Mouse (Mus musculus) liver, postnatal 0 days (tissue): ENCODE measurements around the gene Cpeb3. TPM values are rescaled to one million over a fixed set of nuclear protein-coding genes. Genes with fewer than 3 reads are reported as not detected.
A peak's percentile ranks its signal among the peaks of the same experiment; 100 is the strongest.

ENCODE experiments used
- ATAC-seq: fragments of 200-750 bp; cut with Nextera tagmentation; 2 replicates; pipeline ENCODE4 v1.8.0; 2017; ENCODE audit warnings: mild to moderate bottlenecking, moderate library complexity
- DNase-seq: peaks from one replicate; pipeline ENCODE4 v3.0.0-alpha.2; 2016
- H3K27ac ChIP-seq: fragments of 300-500 bp; sonication (generic); 2 replicates; pipeline ENCODE4 v1.5.1; 2014; ENCODE audit warnings: antibody characterized with exemption, moderate library complexity, mild to moderate bottlenecking, low read depth
- H3K27me3 ChIP-seq: fragments of 300-500 bp; sonication (generic); 2 replicates; pipeline ENCODE4 v1.6.1; 2014; ENCODE audit warnings: low read length, control low read depth, mixed read lengths; ENCODE audit not compliant: insufficient read depth
- H3K36me3 ChIP-seq: fragments of 300-500 bp; sonication (generic); replicated peaks from 2 replicates; pipeline ENCODE4 v1.6.1; 2014; ENCODE audit warnings: mild to moderate bottlenecking, control low read depth, low read length, moderate library complexity, mixed read lengths; ENCODE audit not compliant: insufficient read depth
- H3K4me1 ChIP-seq: fragments of 300-500 bp; sonication (generic); 2 replicates; pipeline ENCODE4 v1.6.1; 2014; ENCODE audit warnings: antibody characterized with exemption, mild to moderate bottlenecking, control low read depth; ENCODE audit not compliant: insufficient read depth
- H3K4me2 ChIP-seq: fragments of 300-500 bp; sonication (generic); 2 replicates; pipeline ENCODE4 v1.6.1; 2014; ENCODE audit warnings: low read depth, mild to moderate bottlenecking, low read length, moderate library complexity, mixed read lengths
- H3K4me3 ChIP-seq: fragments of 300-500 bp; sonication (generic); 2 replicates; pipeline ENCODE4 v1.5.1; 2014; ENCODE audit warnings: low read depth, low read length
- H3K9ac ChIP-seq: fragments of 300-500 bp; sonication (generic); replicated peaks from 2 replicates; pipeline ENCODE4 v1.6.1; 2014; ENCODE audit warnings: mild to moderate bottlenecking, moderate library complexity
- H3K9me3 ChIP-seq: fragments of 300-500 bp; sonication (generic); 2 replicates; pipeline ENCODE4 v1.6.1; 2016; ENCODE audit warnings: mild to moderate bottlenecking, control low read depth, low read length, mixed read lengths
- CTCF ChIP-seq: sonication (generic); IDR thresholded peaks from 2 replicates; pipeline ENCODE4 v1.5.1; 2016; ENCODE audit warnings: antibody characterized with exemption, low read depth
- EP300 ChIP-seq: IDR thresholded peaks from 2 replicates; pipeline ENCODE4 v1.6.1; 2016; ENCODE audit warnings: antibody characterized with exemption, low read depth, mild to moderate bottlenecking
- WGBS: fragments of 180-500 bp; shearing (Covaris S2); extraction: QIAGEN DNeasy Blood & Tissue Kit; methylation state at CpG from one replicate; pipeline ENCODE4 v1.1.7; 2014; ENCODE audit not compliant: insufficient replicate concordance; 5-methylcytosine and 5-hydroxymethylcytosine counted together
- polyA plus RNA-seq: library from polyadenylated mRNA; unstranded; fragments of >200 nt; fragmentation: Nextera tagmentation; extraction: Ambion mirVana; gene quantifications from 2 replicates; pipeline ENCODE4 v1.2.1, GENCODE M21; 2015

Cpeb3 gene
- polyA plus RNA-seq, 1 experiment from 2014 or later, result 2.1 TPM

DNA sequence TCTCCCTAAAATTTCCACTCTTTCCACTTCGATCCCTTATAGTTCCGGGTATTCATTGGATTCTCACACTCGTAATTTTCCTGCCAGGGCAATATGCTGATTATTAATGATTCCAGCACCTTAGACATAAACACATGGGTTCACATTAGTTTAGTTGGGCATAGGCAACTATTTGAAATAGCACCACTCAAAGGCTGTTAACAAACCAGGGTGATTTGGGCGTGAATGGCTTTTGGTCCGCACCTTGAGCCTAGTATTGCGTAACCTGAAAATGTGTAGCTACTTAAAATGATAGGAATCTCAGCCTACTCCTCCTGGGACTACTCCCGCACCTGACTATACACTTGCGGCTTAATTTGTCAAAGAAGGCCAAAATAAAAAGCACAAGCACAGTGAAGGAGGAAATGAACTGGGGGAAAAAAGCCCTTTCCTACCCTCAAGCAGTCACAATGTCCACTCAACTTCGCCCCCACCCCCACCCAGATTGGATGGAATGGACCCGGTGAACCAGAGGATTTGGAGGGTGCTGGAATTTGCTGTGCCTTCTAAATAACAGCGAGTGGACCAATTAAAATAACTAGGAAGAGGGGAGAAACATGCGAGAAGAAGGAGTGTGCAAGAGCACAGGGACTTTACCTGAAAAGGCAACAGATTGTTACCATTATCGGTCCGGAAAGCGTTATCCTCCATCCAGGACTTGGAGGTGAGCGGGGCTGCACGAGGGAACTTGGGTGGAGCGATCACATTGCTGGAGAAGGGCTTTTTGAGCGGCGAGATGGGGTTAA, 34.9 kb downstream of the Cpeb3 start:
- peak overlapping the region; percentile 79 for H3K9ac ChIP-seq
- H3K27ac ChIP-seq, result peak overlapping the region; percentile 90
- no peak for DNase-seq
- no peaks in the 10 kb centered on the region for H3K9me3 ChIP-seq
- H3K4me2 ChIP-seq, result peak overlapping the region; percentile 99
- peak overlapping the region; percentile 79 for H3K4me3 ChIP-seq
- no peaks in the 10 kb centered on the region for H3K36me3 ChIP-seq
- peaks cover 28% of the 10 kb centered on the region for H3K4me1 ChIP-seq
- 30% methylated on average over 20 of the region's 20 CpGs for WGBS
- peaks cover 32% of the 10 kb centered on the region for H3K27me3 ChIP-seq
- no peak for TF ChIP-seq EP300
- TF ChIP-seq CTCF, result no peak
- ATAC-seq, result peak; percentile 22; the same call in 1 of the 2 replicates

DNA sequence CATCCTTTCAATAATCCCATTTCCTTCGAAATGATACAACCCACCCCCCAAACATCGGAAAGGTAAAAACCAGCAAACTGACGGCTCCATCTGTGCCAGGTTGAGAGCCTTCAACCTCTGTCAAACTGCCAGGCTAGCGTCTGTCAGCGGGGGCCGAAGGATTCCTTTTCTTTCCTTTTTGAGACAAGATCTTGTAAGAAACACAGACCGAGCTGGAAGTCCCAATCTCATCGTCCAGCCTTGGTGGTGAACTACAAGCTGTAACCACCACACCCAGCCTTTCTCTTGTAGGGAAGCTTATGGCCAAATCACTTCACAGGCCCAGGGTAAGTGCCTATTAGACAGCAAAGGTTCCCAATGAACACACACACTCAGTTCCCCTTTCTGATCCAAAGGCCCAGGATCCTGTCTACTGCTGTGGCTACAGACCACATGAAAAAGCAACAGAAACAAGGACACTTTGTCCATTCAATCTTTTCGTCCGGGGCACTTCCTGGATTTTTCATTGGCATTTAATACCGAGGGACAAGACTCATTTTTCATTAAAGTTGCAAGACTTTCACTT, 35.8 kb downstream of the Cpeb3 start:
- H3K27me3 ChIP-seq, result peaks cover 32% of the 10 kb centered on the region
- no peak for DNase-seq
- TF ChIP-seq EP300 (no peak), CTCF (no peak)
- 0 out of 2 replicates have a peak overlapping the region, but pooled peaks have one; percentile 79 for H3K4me3 ChIP-seq
- WGBS, result 74% methylated on average over 11 of the region's 11 CpGs
- H3K9ac ChIP-seq, result no peak overlapping the region
- peak overlapping the region; percentile 90 for H3K27ac ChIP-seq
- ATAC-seq, result no peak
- H3K36me3 ChIP-seq, result no peaks in the 10 kb centered on the region
- peaks cover 22% of the 10 kb centered on the region for H3K4me1 ChIP-seq
- no peaks in the 10 kb centered on the region for H3K9me3 ChIP-seq
- peak overlapping the region; percentile 99 for H3K4me2 ChIP-seq

DNA sequence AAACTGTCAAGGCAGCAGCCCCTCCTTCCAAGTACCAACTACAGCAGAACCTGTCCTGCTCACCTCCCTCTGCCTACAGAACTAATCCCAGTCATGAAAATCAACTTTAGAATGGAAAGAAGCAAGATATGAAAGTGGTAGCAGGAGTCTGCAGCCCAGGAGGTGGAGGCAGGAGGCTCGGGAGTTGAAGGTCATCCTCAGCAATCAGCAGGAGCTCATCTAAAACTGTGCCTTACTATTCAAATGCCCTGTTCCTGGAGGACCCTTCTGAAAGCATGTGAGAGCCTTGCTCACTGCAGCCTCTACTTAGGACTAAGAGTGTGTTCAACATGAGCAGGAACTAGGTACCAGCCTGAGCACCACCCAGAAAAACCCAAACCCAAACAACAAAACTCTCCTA, 36.3 kb downstream of the Cpeb3 start:
- no peak for DNase-seq
- 70% methylated on average over 1 of the region's 1 CpGs for WGBS
- no peak overlapping the region for H3K4me3 ChIP-seq
- TF ChIP-seq CTCF, result no peak
- TF ChIP-seq EP300, result no peak
- peaks cover 22% of the 10 kb centered on the region for H3K4me1 ChIP-seq
- H3K27me3 ChIP-seq, result peaks cover 31% of the 10 kb centered on the region
- H3K9ac ChIP-seq, result no peak overlapping the region; the same call in 1 of the 2 replicates
- no peaks in the 10 kb centered on the region for H3K36me3 ChIP-seq
- no peaks in the 10 kb centered on the region for H3K9me3 ChIP-seq
- 0 out of 2 replicates have a peak overlapping the region, but pooled peaks have one; percentile 29 for H3K27ac ChIP-seq
- H3K4me2 ChIP-seq, result peak overlapping the region; percentile 99; the same call in 1 of the 2 replicates
- ATAC-seq, result no peak

DNA sequence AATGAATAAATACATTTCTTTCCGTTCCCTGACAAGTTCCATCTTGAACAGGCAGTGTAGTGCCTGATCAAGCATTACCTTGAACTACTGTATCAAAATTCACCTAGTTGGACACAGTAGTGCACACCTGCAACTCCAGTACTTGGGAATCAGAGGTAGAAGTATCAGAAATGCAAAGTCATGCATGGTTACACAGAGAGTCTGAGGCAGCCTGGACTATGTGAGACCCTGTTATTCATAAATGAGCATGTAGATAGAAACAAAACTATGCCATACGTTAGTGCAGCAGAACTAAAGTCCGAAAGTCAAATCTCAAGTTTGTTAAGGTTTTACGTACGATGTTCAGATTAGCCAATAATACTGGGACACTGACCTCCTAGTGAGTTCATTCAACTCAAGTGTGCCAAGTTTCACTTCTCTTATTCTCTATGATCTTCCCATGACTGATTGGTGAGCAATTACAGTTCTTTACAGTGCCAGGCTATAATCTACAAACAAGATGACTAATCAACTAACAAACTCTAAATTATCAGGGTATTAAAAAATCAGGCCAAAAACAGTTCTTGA, 51.5 kb downstream of the Cpeb3 start:
- Histone ChIP-seq H3K4me1 (peaks cover 5% of the 10 kb centered on the region; the same call in 1 of the 2 replicates), H3K9ac (no peak overlapping the region), H3K27ac (peak overlapping the region; percentile 45; the same call in 1 of the 2 replicates), H3K4me2 (peak overlapping the region; percentile 15; the same call in 1 of the 2 replicates), H3K4me3 (no peak overlapping the region), H3K36me3 (no peaks in the 10 kb centered on the region), H3K27me3 (no peaks in the 10 kb centered on the region), H3K9me3 (no peaks in the 10 kb centered on the region)
- no peak for TF ChIP-seq CTCF
- TF ChIP-seq EP300, result no peak
- peak; percentile 56; the same call in 1 of the 2 replicates for ATAC-seq
- 62% methylated on average over 5 of the region's 5 CpGs for WGBS
- no peak for DNase-seq

DNA sequence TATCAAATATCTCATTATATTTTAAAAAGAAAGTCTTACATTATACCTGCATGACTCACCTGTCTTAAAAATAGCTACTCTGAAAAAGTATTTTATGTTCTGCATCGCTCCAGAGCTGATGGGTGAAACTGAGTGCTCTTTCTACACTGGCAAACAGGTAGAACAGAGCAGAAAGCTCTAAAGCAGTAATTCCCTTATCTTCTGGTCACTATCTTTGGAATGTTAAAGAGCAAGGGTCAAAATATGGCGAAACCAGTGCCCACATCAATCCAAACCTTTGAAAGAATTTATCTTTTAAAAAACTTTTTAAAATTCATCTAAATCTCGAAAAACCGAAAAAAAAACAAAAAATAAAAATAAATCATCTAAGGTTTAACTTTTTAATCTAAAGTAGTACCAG, 52.4 kb downstream of the Cpeb3 start:
- 63% methylated on average over 4 of the region's 4 CpGs for WGBS
- TF ChIP-seq EP300 (no peak), CTCF (no peak)
- DNase-seq, result no peak

DNA sequence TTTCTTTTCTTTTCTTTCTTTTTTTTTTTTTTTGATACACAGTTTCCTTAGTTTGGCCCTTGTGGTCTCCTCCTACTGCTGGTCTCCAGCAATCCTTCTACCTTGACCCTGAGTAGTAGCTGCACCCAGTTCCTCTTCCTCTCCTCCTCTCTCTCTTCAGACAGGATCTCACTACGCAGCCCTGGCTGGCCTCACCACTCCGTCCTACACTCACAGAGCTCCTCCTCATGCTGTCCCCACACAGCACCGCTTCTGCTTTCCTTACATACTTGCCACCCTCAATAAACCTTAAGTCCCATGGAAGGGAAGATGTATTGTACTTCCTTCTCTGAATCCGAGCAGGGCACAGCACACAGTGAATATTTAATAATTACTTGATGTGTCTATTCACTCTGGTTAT, 61.3 kb downstream of the Cpeb3 start:
- Histone ChIP-seq H3K27me3 (no peaks in the 10 kb centered on the region), H3K9me3 (no peaks in the 10 kb centered on the region), H3K36me3 (no peaks in the 10 kb centered on the region), H3K4me3 (no peak overlapping the region), H3K9ac (no peak overlapping the region), H3K4me1 (0 out of 2 replicates have a peak, but pooled peaks cover under 1% of the 10 kb centered on the region), H3K4me2 (no peak overlapping the region), H3K27ac (no peak overlapping the region)
- ATAC-seq, result no peak
- no peak for DNase-seq
- 34% methylated on average over 4 of the region's 4 CpGs for WGBS
- no peak for TF ChIP-seq EP300
- TF ChIP-seq CTCF, result no peak

More for the DNA sequence above, 52.4 kb downstream of the Cpeb3 start:
- Histone ChIP-seq H3K4me3 (no peak overlapping the region), H3K36me3 (no peaks in the 10 kb centered on the region), H3K27me3 (no peaks in the 10 kb centered on the region), H3K4me2 (no peak overlapping the region), H3K9me3 (no peaks in the 10 kb centered on the region), H3K27ac (no peak overlapping the region), H3K4me1 (peaks cover 5% of the 10 kb centered on the region; the same call in 1 of the 2 replicates), H3K9ac (no peak overlapping the region)
- ATAC-seq, result no peak
